Mouse (Mus musculus) NIH3T3 (cell line): ENCODE measurements at regions not wholly inside any gene's neighbourhood (a gene's known extent, or its start where the extent isn't known, plus 50 kb on each side); places are given as distances from the start of the nearest gene placed in this dataset.

Experiments
- DNase-seq: peaks from one replicate; pipeline ENCODE4 v3.0.0-alpha.2; 2012; ENCODE audit warnings: low read depth

DNA sequence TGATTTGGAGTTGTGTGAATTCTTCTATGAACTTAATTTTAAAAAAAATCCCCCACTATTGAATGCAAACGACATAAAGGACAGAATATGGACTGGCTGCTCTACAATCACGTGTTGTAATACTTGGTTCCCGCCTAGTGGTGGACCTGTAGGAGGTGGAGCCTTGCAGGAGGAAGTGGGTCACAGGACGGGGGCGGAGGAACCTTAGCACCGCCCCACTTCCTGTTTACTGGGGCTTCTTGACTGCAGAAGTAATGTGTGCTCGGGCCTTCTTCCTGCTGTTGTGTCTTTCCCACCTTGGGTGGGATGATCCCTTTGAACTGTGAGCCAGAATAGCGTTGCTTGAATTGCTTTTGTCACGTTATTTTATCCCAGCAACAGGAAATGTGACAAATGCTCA, 52.2 kb upstream of the Tmem108 start:
- DNase-seq: no peak

DNA sequence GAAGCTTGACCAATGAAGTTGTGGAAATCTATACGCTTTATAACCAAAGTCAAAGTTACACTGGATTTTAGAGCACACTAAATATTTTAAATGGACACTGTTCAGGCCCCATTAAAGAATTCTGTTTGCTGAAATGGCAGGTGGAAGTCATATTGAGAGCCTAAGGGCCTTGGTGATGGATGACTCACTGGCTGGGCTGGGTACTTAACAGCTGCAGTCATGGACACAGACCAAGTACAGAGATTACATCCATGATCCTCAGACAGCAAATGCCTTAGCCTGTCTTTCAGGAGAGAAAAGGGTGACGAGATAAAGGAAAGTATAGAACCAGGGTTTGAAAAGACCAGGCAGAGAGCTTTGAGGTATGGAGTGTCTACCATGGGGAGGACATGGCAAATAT, 57.4 kb upstream of the Tmem108 start:
- no peak for DNase-seq

DNA sequence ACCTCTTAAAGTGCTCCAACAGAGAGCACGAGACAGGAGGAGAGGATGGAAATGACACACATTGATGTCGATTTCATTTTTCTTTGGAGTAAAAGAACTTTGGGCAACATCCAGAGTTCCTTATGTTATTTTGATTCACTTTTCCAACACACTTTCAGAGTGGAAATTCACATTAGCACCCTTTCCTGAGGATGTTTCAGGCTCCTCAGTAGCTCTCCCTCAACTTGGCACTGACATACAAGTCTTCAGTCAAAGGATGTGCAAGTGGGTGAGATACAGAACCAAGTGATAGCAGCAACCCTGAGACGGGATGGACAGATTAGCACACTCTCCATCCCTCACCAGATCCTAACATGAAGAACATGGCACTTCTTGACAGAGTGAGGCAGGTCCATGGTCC, 60.0 kb upstream of the Tmem108 start:
- DNase-seq: no peak

DNA sequence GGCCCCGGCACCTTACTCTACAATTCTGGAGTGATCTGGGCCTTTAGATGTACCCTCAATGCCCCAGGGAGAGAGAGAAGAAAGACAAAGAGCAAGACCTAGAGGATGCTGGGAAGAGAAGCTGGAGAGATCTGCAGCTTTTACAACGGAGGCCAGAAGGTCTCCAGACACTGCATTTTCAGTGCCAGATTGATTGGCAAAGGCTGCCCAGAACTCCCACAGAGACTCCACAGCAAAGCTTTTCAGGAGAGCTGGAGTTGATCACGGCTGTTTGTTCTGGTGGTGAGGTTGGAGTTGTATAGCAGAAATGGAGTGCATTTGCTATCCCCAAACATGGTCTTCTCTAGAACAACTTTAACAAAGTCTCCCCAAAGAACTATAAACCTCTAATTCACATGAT, 61.9 kb upstream of the Tmem108 start:
- DNase-seq: no peak

DNA sequence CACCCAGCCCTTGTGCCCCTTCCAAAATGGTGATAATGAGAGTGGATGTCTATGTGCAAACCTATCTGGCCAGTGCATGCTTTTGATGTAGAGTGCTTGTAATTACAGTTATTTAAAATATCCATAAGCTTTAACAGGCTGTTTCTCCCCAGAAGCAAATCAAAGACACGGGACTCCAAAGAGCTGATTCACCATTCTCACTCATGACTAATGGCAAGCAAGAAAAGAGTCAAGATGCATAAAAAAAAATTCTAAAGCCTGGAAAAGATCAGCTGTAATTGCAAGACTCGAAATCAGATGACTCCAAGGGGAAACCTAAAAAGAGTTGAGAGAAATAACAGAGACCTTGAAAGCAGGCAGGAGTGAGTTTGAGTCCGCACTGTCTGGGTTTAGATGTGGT, 79.6 kb upstream of the Tmem108 start:
- DNase-seq: no peak

DNA sequence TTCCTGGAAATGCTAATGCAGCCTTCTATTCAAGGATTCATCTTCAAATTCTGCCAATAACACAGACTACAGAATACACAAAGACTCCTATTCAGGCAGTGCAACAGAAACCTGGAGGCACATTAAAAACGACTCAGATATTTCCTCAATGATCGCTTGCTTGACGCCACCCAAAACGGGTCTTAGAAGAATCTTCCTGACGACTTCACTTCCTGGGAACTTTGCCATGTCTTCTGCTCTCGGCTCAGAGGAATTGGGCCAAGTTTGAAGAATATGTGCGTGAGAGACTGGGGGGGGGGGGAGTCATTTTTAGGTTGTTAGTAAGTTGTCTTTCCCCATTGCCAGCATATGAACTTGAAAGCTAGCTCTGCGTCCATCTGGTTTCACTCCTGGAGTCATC, 82.2 kb upstream of the Tmem108 start:
- DNase-seq: no peak

DNA sequence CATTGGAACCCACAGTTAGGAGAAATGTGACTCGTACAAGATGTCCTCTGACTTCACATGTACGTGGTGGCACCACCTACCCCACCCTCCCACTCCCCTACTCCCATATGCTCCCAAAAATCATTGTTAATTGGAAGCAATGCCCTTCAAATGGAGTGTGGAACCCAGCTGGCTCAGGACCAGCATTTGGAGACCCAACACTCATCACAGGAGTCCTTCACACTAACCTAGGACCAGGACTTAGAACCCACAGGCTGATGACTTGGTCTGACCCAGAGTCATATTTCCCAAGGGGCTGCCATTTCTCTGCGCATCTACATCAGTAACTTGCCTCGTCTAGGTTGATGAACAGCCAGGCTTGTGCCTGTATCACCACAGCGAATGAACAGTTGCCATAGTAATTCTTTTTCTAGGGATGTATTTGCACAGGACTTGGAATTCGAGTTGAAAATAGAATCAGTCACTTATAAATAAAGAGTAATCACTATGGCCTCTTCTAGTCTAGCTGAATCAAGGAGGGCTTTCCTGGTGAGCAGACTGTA, 84.3 kb upstream of the Tmem108 start:
- DNase-seq: no peak

DNA sequence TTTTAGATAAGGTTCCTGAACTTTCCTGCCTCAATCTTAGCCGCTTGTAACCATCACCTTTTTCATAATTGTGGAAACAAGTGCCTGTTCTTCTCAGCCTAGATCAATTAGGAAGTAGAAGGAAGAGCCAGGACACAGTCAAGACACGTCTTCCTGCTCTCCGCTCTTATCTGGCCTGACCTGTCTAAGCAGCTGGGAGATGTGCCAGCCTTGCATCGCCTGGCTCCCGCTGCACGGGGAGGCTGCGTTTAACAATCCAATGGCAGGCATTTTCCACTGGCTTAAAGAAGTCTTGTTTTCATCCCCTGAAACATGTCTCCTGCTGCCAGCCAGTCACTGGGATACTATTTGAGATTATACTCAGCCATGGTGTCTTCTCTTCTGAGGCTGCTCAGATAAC, 86.3 kb upstream of the Tmem108 start:
- no peak for DNase-seq

DNA sequence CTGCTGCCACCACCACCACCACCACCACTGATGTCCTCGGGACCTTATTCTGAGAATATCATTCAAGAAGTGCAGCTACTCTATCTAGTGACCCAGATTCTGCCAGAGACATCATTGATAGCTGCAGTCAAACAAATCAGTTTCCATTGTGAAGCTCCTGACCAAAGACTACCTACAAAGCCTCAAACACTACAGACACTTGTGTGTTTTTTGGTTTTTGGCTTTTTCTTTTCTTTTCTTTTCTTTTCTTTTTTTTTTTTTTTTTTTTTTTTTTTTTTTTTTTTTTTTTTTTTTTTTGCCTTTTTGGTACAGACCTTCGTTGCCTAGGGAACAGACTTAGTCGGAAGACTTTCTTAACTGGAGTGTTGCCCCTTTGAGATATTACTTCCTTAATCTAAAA, 87.4 kb upstream of the Tmem108 start:
- DNase-seq: no peak

DNA sequence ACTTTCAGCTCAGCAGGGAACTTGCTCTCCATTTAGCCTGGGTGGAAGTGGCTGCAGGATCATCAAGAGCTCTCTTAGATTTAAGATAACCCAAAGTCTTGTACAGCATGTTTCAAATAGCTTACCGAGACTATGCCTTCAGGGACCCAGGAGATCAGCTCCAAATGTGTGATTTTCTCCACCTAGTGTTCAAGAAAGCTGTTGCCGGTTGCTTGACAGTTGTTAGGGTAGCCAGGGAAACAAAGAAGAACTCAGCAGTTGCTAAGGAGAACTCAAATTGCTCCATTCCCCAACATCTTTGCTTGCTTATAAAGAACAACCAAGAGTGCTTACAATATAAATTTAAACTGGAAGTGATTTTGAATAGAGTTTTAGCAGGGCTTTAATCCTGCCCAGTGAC, 91.1 kb upstream of the Tmem108 start:
- DNase-seq: no peak

DNA sequence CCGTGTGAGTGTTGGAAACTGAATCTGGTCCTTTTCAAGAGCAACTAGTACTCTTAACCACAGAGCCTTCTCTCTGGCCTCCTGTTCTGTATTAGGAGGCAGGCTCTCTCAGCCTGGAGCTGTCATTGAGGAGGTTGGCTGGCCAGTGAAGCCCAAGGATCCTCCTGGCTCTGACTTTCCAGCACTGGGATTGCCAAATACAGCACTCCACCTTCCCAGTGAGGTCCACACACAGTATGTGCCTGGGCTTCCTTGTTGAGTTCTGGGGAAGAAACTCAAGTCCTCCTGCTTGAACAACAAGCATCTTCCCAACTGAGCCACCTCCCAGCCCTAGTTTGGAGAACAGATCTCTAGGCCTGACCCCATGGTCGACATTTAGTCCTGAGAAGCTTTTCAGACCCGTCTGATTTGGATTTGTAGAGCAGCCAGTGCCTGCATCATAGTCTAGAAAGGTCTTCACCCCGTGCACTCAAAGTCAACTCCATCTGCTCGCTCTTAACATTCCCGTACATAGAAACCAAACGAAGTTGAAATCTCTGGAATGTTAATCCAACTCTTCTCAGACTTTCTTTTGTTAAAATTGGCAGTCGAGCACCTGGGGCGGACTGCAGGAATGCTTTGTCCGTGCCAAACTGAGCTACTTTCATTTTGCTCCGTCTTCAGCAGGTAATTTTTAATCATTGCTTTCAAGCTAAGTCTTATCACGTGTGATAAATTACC, 99.2 kb upstream of the Tmem108 start:
- no peak for DNase-seq

DNA sequence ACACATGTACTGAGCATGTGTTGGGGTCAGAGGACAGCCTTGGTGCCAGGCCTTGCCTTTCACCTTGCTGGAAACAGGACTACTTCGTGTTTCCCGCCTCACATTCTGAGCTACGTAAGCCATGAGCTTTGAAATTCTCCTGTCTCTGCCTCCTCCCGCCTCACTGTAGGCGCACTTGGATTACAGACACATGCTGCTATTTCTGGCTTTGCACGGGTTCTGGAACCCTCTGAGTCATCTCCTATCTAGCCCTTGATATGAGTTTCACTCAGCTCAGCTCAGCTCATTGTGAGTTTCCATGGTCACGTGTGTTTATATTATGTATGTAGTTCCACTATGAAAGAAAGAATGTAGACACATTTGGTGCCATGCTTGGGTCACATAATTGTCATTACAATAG, 100.9 kb upstream of the Tmem108 start:
- DNase-seq: peak; percentile 3

DNA sequence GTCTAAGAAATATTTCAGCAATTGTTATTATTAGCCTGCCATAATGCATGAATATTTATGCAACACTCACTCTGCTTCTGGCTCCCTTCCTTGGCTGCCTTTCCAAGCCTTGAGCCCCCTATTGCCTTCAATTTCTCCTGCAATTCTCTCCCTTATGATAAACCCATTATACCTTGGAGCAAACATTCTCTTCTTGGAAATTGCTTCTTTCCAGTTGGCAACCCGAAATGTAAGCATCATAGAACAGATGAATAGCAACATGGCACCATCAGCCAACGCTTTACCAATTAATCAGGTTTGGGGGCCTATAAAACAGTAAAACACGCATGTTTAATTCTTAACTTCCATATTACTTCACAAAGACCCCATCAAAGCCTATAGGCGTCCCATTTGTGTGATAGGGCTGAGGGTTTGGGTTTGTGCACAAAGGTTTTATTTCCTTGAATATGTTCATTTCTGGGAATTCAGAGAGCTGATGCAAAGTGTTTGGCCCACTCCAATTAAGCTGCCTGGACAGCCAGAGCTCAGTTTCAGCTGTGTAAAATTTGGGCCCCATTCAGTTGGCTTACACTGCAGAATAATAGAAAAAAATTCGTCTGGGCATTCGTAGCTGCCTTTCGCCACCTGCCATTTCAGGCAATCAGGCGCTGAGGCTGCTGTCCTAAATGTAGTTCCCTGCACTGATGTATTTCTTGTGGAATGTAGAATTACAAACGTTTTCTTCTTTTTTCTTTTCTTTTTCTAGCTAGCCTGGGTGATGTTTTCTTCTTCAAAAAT, 106.0 kb upstream of the Tmem108 start:
- no peak for DNase-seq

DNA sequence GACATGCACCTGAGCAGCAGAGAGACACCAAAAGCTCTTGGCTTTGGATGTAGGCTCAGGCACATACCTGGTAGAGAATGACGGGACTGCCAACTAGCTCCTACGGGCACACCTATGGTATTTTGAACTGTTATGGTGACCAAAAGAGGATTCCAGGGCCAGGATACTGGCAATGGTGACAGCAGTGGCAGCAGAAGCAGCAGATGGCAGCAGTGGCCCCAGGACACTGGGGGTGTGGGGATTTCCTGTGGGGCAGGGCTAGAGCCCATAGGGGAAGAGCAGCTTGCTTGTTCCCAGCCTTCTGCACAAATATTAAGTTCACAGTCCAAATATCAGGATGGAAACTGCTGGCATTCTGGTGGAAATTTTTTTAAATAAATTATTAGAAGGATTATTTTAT, 107.6 kb upstream of the Tmem108 start:
- no peak for DNase-seq

DNA sequence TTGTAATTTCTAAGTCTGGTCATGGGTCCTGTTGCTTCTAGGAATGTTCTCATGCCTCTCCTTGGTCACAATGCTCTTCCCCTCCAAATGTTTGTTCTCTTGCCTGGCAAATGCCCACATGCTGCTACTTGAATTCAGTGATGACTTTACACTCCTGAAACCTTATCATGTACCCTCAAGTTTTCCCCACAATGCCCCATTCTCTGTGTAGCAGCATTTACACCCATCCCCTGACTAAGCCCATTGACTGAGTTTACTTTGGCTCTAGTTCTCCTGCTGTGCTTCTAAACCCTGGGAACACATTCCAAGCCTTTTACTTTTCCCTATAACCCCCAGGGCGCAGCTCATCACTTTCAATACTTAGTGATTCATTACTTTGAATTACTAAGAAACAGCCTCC, 110.5 kb upstream of the Tmem108 start:
- DNase-seq: peak; percentile 25

DNA sequence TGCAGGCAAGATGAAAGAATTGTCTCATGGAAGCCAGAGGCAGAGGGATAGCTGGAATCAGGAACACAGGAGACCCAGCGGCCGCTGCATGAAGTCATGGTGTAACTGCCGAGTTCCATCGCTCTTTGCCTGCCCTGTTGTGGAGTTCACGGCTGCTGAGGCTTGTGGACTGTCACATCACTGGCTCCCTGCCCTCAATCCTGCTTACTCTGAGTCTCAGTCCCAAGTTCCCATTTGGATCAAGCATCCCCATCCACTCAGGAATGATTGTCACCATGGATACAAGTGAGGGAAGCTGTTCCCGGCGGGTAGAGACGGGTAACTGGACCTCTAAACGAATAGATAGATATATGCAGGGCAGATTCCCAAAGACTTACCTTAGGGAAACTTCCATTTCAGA, 112.2 kb upstream of the Tmem108 start:
- no peak for DNase-seq

DNA sequence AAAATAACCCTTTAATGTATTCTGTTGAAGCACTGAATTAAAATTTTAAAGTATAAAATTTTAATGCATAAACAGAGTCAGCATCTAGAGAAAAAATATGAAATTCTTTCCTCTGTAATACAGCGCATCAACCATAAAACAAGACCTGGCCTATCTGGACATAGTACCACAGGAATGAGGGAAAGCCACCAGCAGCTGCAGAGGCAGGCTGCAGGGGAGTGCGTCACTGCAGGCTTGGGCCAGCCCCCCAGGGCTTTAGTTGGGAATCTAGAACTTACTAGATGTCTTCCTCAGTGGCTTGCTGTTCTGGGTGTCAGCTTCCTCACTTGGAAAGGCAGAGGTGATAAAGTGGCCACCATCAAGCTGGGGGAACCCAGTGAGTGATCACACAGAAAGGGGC, 116.2 kb upstream of the Tmem108 start:
- DNase-seq: no peak

DNA sequence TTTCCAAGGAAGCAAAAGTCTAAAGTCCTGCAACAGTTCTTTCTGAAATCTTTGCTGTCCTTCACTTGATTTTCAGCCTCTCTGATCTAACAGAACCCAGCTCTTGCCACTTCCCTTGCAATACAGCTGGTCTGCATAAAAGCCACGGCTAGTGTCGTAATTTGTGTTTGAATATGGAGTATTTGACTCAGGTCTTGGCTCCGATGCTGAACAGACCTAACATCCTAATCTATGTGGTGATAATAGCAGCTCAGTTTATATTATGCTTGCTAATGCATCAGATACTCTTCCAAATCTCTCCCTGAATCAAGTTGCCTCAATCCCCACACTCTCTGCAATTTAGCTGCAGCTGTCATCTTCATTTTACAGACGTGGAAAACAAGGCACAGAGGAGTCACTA, 109.5 kb upstream of the Nphp3 start:
- no peak for DNase-seq

DNA sequence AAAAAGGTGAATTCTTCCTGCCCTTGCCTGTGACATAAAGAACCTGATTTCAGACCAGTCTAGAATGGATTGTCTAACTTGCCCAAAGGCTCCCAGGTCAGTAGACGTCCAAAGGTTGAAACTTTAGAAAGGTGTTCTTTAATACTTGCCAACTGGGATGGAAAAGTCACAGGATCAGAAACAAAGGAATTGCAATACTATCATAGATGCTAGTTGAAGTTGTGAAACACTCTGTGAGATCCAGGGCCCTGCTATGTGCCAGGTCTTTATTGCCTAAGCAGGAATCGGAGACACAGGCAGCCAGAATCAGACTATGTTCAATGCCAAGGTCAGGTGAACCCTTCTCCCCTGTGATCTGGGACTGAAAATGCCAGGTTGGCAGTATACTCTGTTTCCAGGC, 108.0 kb upstream of the Nphp3 start:
- DNase-seq: no peak

DNA sequence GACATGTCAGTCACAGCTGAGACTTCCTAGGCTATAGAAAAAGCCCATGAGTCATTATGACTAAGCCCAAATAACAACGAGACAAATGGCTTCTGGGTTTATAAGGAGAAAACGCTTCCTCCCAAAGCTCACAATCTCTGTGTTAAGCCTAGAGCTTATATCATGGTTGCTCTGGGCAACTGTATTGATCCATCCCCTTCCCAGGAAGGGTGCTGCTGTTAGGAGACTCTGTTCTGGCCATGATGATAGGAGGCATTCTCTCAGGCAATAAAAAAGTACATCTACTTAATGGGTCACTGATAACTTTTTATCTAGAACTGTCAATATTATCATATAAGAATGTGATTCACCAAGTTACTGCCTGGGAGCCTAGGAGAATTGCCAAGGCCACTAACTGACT, 103.0 kb upstream of the Nphp3 start:
- no peak for DNase-seq

DNA sequence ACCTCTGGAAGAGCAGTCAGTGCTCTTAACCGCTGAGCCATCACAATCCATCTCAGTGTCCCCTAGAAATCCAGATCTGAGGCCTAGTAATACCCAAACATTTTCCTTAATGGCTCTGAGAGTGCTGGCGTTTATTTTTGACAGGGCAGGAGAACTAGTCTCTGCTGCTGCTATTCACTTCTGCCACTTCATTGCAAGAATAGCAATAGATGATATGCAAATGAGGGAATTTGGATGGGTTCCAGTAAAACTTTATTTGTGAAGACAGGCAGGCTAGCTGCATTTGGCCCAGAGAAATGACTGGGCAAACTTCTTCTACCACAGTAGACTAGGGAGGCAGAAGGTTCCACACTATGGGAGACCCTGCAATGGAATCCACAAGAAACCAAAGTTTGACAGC, 91.0 kb upstream of the Nphp3 start:
- DNase-seq: no peak

DNA sequence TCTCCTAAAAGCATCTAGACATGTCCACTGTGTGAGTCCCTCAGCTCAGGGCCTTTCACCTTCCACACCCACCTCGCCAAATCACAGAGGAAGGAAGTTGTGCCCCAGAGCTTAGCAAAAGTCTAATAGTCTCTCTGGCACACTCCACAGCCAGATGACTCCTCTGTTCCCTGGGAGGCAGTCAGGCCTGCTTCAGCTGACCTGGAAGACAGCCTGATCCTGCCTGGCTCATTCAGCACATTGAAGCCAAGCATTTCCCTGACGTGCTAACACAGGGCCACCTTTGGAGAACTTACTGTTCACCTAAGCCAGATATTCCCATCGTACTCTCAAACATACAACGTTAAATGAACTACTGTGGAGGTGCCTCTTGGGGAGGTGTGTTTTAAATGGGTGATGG, 87.2 kb upstream of the Nphp3 start:
- no peak for DNase-seq

DNA sequence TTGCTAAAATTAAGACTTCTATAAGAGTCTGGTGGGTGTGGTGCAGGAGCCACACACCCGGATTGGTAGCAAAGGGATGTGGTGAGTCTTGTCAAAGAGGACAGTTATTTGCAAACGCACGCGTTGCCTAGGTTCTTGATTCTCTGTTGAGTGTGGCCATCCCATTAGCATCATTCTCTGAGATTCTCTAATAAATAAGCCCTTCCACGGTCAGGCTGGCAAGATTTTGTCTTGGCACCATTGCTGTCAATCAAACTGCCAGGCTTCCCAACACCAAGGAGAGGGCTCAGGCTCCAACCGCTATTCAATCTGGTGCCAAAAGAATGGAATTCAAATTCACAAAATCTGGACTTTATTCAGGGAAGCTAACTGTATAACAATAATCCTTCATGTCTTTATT, 84.6 kb upstream of the Nphp3 start:
- no peak for DNase-seq

DNA sequence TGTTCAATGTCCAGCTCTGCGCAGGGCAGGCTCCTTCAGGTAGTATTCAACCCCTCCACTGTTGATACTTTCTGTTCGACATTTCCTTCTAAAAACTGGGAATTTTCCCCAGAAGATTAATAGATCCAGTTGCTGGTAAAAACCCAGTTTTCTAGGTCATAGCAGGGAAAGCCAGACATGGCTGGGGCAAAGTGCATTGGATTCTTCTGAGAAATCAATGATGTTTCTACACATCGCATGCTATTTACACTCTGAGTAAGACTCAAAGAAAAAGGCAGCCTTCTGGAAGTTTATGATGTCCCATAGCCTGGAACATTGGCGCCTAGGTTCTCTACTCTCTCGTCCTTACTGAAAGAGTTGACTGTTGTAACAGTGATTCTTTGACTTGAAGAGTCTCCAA, 80.0 kb upstream of the Nphp3 start:
- no peak for DNase-seq
